Mouse (Mus musculus): ENCODE measurements at regions not wholly inside any gene's neighbourhood (a gene's known extent, or its start where the extent isn't known, plus 50 kb on each side); places are given as distances from the start of the nearest gene placed in this dataset.

DNA sequence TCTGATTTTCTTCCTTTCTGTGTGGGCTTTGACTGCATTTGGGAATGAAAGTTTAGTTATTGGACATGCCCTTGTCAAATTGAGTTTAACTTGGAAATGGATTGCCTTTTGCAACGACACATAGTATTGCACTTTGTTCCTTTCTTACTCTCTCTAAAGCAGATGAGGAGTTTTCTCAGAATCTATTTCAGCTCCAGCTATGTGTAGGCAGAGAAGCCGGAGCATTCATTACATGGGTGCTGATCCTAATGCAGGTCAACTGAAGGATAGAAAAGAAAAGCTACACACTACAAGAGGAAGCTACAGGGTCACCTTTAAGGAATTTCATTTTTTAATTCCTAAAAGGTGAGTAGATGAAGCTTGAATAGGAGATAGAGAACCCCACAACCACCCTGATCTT is 176.6 kb upstream of the Hs3st1 start:
- Histone ChIP-seq H3K27ac (no peak overlapping the region), H3K4me1 (no peaks in the 10 kb centered on the region), H3K4me3 (no peak overlapping the region), H3K36me3 (no peaks in the 10 kb centered on the region), H3K27me3 (ENCODE audit: low read depth, poor library complexity, severe bottlenecking) (no peaks in the 10 kb centered on the region), H3K9me3 (replicated peaks) (no peaks in the 10 kb centered on the region)
- DNase-seq (ENCODE audit: low spot score): no peak
- WGBS: 86% methylated on average over 2 of the region's 2 CpGs

DNA sequence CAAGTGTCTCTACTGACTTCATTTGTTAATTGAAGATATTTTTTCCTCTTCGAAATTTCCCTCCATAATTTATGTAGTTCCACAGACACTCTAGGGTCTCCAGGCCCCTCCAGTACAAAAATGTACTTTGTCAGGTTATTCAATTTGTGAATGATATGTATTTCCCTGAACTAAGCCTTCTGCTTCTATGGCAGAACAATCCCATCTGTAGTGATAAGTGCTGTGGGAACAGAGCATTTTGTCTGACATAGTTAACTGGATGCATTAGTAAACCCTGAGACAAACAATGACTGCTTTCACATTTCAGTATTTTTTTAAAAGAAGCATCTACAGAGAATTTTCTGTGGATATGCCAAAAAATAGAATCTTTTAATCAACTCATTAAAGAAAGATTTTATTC is 154.1 kb upstream of the Hs3st1 start:
- no peaks in the 10 kb centered on the region for H3K9me3 ChIP-seq (replicated peaks)
- H3K4me3 ChIP-seq: no peak overlapping the region
- H3K4me1 ChIP-seq: no peaks in the 10 kb centered on the region
- no peaks in the 10 kb centered on the region for H3K36me3 ChIP-seq
- no peaks in the 10 kb centered on the region for H3K27me3 ChIP-seq (ENCODE audit: low read depth, poor library complexity, severe bottlenecking)
- WGBS: 87% methylated on average over 1 of the region's 1 CpGs
- DNase-seq (ENCODE audit: low spot score): no peak
- no peak overlapping the region for H3K27ac ChIP-seq

DNA sequence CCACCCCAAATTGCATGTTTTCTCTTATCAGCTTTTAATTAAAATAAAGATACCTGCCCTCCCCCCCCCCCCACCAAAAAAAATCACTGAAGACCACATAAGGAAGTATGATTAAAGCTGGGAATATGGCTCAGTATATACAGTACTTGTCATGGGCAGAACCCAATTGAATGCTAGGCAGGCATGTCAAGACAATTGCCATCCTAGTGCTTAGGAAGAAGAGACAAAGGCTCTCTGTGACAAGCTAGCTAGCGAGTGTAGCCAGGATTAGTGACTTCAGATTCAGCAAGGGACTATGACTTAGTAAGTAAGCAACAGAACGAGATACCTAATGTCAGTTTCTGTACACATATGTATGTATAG is 116.4 kb upstream of the Hs3st1 start:
- Histone ChIP-seq H3K27me3 (ENCODE audit: low read depth, poor library complexity, severe bottlenecking) (no peaks in the 10 kb centered on the region), H3K27ac (no peak overlapping the region), H3K4me1 (no peaks in the 10 kb centered on the region), H3K9me3 (replicated peaks) (no peaks in the 10 kb centered on the region), H3K4me3 (no peak overlapping the region), H3K36me3 (no peaks in the 10 kb centered on the region)
- DNase-seq (ENCODE audit: low spot score): no peak
- WGBS: 78% methylated on average over 2 of the region's 2 CpGs

DNA sequence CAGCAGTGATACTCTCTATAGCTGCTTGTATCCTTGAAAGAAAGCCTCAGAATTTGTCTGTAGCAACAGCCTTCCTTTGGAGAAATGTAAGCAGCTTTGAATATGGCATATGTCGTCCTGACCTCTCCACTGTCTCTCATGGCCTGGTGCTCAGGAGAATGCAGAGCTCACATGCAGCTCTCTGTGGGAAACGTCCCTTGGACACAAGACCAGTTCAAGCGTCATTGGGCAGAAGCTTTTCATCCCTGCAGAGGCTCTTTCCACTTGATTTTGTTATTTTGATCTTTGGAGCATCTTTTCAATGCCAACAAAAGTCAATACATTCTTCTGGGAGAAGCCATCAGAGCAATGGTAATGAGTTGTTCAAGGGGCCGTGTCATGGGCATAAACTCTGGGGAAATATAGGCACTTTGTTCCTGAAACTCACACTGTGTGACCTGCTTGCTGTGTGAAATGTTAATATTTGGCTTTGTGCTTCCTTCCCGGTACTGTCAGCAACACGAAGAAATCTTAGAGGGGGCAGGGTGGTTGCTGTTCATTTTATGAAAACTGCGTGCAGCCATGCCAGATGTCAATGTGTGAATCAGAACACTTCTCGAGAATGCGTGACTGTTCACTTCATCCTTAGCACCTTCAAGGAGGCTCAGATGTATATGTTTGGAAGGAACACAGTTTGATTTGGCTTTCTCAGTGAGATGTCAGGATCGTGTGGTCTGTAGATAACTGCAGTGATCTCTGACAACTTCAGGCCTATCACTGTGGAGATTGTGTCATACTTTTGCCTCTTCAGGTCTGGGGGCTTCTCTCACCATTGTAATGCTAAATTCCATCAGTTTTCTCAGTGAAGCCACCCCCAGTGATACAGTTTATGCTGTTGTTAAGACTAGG is 115.8 kb upstream of the Hs3st1 start:
- no peaks in the 10 kb centered on the region for H3K27me3 ChIP-seq (ENCODE audit: low read depth, poor library complexity, severe bottlenecking)
- 85% methylated on average over 10 of the region's 10 CpGs for WGBS
- H3K9me3 ChIP-seq (replicated peaks): no peaks in the 10 kb centered on the region
- no peaks in the 10 kb centered on the region for H3K36me3 ChIP-seq
- H3K4me3 ChIP-seq: no peak overlapping the region
- no peaks in the 10 kb centered on the region for H3K4me1 ChIP-seq
- no peak overlapping the region for H3K27ac ChIP-seq
- DNase-seq (ENCODE audit: low spot score): no peak

DNA sequence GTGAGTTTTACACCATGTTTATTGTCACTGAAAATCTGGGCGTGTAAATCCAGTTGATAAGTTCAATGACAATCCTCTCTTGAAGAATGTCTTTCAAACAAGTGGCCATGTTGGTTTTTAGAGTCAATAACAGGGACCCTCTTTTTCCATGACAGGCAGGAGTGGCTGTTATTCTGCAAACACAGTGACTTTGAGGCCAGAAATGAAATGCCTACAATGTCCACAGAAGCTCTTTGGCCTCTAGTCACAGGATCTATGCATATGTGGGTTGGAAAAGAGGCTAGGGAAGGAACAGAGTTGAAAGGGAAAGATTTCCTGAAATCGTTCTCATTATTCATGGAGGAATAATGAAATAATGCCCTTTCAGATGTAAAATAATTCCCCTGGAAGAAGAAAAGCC is 101.9 kb upstream of the Hs3st1 start:
- WGBS: 84% methylated on average over 2 of the region's 2 CpGs
- H3K36me3 ChIP-seq: no peaks in the 10 kb centered on the region

DNA sequence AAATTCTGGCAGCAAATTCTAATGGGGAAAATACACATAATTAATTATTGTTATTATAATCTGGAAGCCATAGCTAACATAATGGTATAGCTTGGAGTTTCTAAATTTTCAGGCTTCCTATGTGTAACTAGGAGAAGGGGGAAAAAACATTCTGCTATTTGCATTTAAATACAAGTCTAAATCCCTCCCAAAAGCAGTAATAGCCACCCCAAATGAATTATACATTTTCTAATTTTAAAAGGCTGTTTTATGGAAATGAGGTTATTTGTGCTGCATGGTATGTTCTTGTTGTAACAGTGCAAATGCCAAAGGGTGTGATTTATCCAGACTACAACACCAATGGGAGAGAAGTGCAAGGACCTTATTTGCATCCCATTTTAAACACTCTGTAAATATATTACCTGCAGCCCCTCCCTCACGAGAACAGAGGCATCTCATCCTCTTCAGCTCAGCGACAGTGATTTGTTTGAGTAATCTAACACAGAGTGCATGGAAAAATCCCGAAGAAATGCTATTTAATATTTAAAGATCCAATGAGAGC is 101.4 kb upstream of the Hs3st1 start:
- Histone ChIP-seq H3K27ac (no peak overlapping the region), H3K4me3 (no peak overlapping the region), H3K4me1 (no peaks in the 10 kb centered on the region), H3K36me3 (no peaks in the 10 kb centered on the region), H3K9me3 (replicated peaks) (no peaks in the 10 kb centered on the region), H3K27me3 (ENCODE audit: low read depth, poor library complexity, severe bottlenecking) (no peaks in the 10 kb centered on the region)
- no peak for DNase-seq (ENCODE audit: low spot score)
- 80% methylated on average over 3 of the region's 3 CpGs for whole genome bisulfite sequencing

More for the DNA sequence above, 101.9 kb upstream of the Hs3st1 start:
- H3K4me3 ChIP-seq: no peak overlapping the region
- no peaks in the 10 kb centered on the region for H3K4me1 ChIP-seq
- H3K9me3 ChIP-seq (replicated peaks): no peaks in the 10 kb centered on the region
- H3K27me3 ChIP-seq (ENCODE audit: low read depth, poor library complexity, severe bottlenecking): no peaks in the 10 kb centered on the region
- no peak for DNase-seq (ENCODE audit: low spot score)
- no peak overlapping the region for H3K27ac ChIP-seq

DNA sequence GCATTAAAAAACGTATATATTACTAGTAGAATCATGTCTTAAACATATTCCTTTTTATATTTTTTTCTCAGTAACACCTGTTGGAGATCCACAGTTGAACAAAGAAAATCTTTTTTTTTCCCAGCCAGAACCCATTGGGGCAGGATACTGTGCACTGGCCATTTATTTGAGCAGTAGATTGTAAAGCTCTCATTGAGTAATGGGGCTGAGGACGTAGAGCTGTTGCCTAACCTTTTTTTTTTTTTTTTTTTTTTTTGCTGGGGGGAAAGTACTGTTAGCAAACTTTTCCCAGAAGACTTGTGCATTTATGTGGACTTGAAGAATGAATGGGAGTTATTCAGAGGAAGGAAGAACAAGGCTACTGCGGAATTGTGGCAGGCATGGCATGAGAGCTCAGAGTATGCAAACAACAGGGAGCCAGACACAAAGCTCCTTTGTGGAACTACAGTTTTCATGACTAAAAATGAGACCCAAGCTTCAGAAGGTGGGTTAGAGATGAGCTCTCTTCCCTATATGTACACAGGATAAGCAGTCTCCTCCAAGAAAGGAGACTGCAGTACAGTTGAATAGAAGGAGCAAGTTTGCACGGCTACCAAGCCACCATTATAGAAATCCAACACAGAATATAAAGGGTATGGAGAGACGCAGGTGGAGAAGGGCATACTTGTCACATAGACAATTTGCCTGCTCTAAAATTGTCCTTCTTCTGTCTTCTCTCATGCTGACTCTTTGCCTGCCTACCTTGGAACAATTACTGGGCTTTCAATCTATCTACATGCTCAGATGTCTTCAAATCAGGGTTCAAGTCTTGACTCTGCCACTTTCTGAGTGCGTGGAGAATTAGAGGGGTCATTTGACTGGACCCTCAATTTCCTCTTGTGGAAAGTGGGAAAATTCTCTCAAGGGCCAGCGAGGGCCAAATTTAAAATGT is 100.7 kb upstream of the Hs3st1 start:
- Histone ChIP-seq H3K4me1 (no peaks in the 10 kb centered on the region), H3K36me3 (no peaks in the 10 kb centered on the region), H3K27me3 (ENCODE audit: low read depth, poor library complexity, severe bottlenecking) (no peaks in the 10 kb centered on the region), H3K9me3 (replicated peaks) (no peaks in the 10 kb centered on the region), H3K4me3 (no peak overlapping the region), H3K27ac (no peak overlapping the region)
- DNase-seq (ENCODE audit: low spot score): no peak
- 85% methylated on average over 7 of the region's 7 CpGs for WGBS

DNA sequence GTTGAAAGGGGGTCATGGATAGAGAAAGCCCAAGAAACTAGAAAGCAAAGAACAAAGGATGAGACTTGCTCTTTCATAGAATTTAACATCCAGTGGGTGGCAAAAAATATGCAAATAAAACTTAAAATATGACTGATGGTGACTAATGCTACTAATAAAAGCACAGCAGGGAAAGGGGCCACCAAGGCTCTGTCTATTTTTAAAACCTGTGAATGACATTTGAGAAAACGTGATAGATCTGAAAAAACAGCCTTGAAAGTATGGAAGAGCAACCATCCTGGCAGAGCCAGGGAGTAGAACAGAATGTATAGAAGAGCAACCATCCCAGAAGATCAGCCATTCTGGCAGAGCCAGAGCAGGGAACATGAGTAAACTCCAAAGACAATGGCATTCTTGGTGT is 91.9 kb upstream of the Hs3st1 start:
- WGBS: 75% methylated on average over 1 of the region's 1 CpGs
- H3K4me1 ChIP-seq: no peaks in the 10 kb centered on the region

DNA sequence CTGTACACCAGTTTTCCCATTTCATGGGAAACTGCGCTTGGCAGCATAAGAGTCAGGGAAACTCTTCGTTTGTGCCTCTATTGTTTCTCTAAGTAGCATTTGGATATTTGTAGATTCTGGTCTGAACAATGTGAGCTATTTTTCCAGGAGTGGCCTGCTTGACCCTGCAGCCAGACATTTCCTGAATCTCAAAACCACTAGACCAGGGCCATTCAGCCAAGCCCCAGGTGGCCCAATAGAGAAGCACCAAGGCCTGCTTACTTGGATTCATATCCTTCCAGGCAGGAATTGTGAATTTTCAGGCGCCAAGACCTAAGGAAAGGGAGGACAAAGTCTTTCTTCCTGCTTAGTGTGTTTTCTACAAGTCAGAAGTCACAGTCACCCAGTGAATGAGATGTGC is 85.9 kb upstream of the Hs3st1 start:
- Histone ChIP-seq H3K27me3 (ENCODE audit: low read depth, poor library complexity, severe bottlenecking) (no peaks in the 10 kb centered on the region), H3K9me3 (replicated peaks) (no peaks in the 10 kb centered on the region), H3K4me1 (no peaks in the 10 kb centered on the region), H3K27ac (no peak overlapping the region), H3K4me3 (no peak overlapping the region), H3K36me3 (no peaks in the 10 kb centered on the region)
- 80% methylated on average over 3 of the region's 3 CpGs for WGBS
- DNase-seq (ENCODE audit: low spot score): no peak

More for the DNA sequence above, 91.9 kb upstream of the Hs3st1 start:
- Histone ChIP-seq H3K27me3 (ENCODE audit: low read depth, poor library complexity, severe bottlenecking) (no peaks in the 10 kb centered on the region), H3K27ac (no peak overlapping the region), H3K9me3 (replicated peaks) (no peaks in the 10 kb centered on the region), H3K4me3 (no peak overlapping the region), H3K36me3 (no peaks in the 10 kb centered on the region)
- no peak for DNase-seq (ENCODE audit: low spot score)

DNA sequence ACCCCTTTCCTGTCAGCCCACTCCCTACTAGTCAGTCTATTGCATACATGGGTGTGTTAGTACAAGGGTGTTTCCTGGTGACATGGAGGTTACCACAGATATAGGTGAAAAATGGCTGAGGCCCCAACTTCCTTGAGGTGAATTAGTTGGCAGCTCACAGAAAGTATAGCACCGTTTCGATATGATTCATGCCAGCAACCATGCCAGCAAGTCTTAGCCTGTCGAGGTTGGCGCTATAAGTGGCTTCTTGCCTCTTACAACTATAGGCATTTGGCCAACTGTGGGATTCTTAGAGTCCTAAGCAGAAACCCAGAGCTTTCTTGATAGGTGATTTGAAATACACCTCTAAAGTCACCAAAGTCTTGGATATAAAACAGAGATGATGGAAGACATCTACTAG is 85.3 kb upstream of the Hs3st1 start:
- H3K4me1 ChIP-seq: no peaks in the 10 kb centered on the region
- WGBS: 88% methylated on average over 4 of the region's 4 CpGs
- H3K4me3 ChIP-seq: no peak overlapping the region

DNA sequence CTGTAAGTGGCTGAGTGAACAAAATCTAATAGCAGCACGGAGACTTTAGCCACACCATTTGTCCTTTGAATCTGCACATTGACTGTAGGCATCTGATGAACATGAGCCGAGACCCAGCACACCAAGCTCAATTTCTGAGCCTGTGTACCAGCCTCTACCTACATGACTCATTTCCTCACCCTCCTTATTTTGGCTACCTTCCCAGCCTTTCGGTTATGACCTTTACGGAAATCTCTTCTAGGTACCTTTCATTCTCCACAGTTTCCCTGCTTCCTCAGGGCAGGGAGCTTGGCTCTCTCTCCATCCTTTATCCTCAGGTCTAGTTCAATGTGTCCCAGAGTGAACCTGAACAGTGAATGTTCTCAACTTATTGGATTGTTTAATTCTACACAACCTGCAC is 77.3 kb upstream of the Hs3st1 start:
- DNase-seq (ENCODE audit: low spot score): no peak
- 92% methylated on average over 4 of the region's 4 CpGs for WGBS
- no peak overlapping the region for H3K27ac ChIP-seq
- no peaks in the 10 kb centered on the region for H3K36me3 ChIP-seq
- no peaks in the 10 kb centered on the region for H3K27me3 ChIP-seq (ENCODE audit: low read depth, poor library complexity, severe bottlenecking)
- H3K4me3 ChIP-seq: no peak overlapping the region
- no peaks in the 10 kb centered on the region for H3K4me1 ChIP-seq
- H3K9me3 ChIP-seq (replicated peaks): no peaks in the 10 kb centered on the region

More for the DNA sequence above, 85.3 kb upstream of the Hs3st1 start:
- Histone ChIP-seq H3K9me3 (replicated peaks) (no peaks in the 10 kb centered on the region), H3K36me3 (no peaks in the 10 kb centered on the region), H3K27me3 (ENCODE audit: low read depth, poor library complexity, severe bottlenecking) (no peaks in the 10 kb centered on the region), H3K27ac (no peak overlapping the region)
- no peak for DNase-seq (ENCODE audit: low spot score)

DNA sequence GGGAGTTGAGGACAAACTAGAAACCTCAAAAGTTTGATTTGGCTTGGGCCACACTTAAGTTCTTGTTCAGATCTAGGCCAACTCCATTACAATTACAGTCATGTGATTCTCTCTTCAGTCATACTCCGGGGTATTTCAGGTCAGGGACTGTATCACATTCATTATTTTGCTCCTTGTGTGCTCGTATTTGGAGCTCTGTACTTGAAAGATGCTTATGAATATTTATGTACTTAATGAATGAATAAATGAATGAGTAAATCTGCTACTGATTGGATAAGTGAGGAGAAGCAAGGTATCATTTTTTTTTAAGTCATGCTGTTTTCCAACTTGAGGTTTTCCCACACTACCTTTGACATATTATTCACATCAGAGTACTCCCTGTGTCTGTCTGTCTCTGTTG is 69.4 kb upstream of the Hs3st1 start:
- H3K36me3 ChIP-seq: no peaks in the 10 kb centered on the region
- no peaks in the 10 kb centered on the region for H3K9me3 ChIP-seq (replicated peaks)
- WGBS: 91% methylated on average over 2 of the region's 2 CpGs
- H3K27ac ChIP-seq: no peak overlapping the region
- H3K27me3 ChIP-seq (ENCODE audit: low read depth, poor library complexity, severe bottlenecking): no peaks in the 10 kb centered on the region
- DNase-seq (ENCODE audit: low spot score): no peak
- H3K4me3 ChIP-seq: no peak overlapping the region
- no peaks in the 10 kb centered on the region for H3K4me1 ChIP-seq

DNA sequence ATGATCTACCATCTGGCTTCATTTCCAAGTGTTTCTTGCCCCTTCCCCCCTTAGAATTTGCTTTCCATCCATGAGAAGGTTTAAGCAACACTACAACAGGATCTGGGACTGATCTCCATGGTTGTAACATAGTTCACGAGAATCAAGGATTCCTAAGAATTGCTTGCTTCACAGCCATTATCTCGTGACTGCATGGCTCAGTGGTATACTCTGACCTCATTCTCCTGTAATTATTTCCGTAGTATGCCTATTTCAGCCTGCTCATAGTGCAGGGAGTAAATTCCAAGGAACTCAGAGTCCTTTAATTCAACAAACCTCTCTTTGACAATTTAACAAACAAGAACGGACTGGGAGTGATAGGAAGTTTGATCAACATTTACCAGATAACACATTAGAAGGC is 51.4 kb upstream of the Hs3st1 start:
- Histone ChIP-seq H3K27ac (no peak overlapping the region), H3K4me1 (no peaks in the 10 kb centered on the region), H3K27me3 (ENCODE audit: low read depth, poor library complexity, severe bottlenecking) (no peaks in the 10 kb centered on the region), H3K4me3 (no peak overlapping the region), H3K36me3 (no peaks in the 10 kb centered on the region), H3K9me3 (replicated peaks) (no peaks in the 10 kb centered on the region)
- 92% methylated on average over 4 of the region's 4 CpGs for WGBS
- DNase-seq (ENCODE audit: low spot score): no peak

Data from limb, embryonic 10.5 days (tissue).